Mouse (Mus musculus): ENCODE results near the gene Ankrd49.

The Ankrd49 gene

GRCm38 (mm10) chr9:14784039-14785002 is at the start of gene Ankrd49, which contains the start of gene Mre11a:
TSS of gene Ankrd49 (minus strand) at chr9:14784856.
TSS of gene Mre11a (plus strand) at chr9:14784654.
- DNase-seq = peak; percentile 94 to 96

DNA sequence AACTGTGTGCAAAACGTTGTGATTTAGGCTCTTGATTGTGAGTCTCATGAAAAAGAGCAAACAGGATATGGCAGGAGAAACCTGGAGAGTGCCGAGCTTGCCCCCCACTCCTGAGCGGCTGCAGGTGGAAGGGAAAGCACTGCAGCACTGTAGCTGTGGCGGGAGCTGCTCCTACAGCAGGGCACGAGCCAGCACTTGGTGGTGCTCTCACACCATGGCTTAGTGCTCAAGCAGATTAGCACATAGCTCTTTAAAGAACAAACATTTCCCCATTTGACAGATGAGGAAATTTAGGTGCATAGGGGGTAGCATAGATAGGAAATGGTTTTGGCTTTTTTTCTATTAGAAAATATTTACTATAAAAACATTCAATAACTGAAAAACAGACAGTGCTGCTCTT is 47.4 kb upstream of the Ankrd49 start:
- no peak for DNase-seq

- DNase-seq = peak; percentile 26 to 38
Observed at GRCm38 (mm10) chr9:14827875-14828274, 43.2 kb upstream of the Ankrd49 start.

DNA sequence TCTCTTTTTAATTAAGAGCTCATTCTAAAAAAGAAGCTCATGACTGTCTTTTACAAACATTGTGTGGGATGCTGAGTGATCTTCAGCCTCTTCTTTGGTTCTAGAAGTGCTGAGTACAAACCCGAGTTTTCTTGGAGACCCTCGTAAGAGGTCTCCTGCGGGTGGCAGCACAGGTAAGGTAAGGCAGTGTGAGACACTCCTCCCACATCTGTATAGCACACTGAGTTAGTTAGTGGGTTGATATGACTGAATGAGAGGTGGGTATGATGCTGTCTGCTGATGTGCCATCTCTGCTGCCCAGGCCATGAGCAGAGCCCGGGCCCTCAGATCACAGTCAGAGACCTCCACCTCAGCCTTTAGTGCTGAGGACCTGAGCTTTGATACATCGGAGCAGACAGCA is 40.2 kb upstream of the Ankrd49 start:
- DNase-seq = no peak

GRCm38 (mm10) chr9:14821396-14821795 is 36.7 kb upstream of the Ankrd49 start:
- DNase-seq = no peak

- no peak for DNase-seq
Observed at GRCm38 (mm10) chr9:14810111-14810510, 25.5 kb upstream of the Ankrd49 start.

- DNase-seq = no peak
Observed at GRCm38 (mm10) chr9:14806786-14807185, 22.1 kb upstream of the Ankrd49 start.

GRCm38 (mm10) chr9:14805714-14806113 is 21.1 kb upstream of the Ankrd49 start:
- DNase-seq = no peak

GRCm38 (mm10) chr9:14787356-14787755 is 2.7 kb upstream of the Ankrd49 start:
- DNase-seq = no peak

- DNase-seq = no peak
Observed at GRCm38 (mm10) chr9:14778341-14778740, 6.3 kb downstream of the Ankrd49 start.

GRCm38 (mm10) chr9:14773813-14774212 is 10.8 kb downstream of the Ankrd49 start:
- no peak for DNase-seq

DNA sequence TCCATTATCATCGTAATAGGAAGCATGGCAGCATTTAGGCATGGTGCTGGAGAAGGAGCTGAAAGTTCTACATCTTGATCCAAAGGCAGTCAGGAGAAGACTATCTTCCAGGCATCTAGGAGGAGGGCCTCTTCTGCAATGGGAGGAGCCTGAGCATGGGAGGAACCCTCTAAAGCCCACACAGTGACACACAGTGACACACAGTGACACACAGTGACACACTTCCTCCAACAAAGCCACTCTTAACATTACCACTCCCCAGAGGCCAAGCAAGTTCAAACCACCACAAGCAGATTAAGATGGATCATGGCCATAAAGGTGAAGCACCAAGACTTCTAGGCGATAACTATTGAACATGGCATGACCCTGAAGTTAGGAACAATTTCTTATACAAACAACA is 12.6 kb downstream of the Ankrd49 start:
- DNase-seq = no peak

DNA sequence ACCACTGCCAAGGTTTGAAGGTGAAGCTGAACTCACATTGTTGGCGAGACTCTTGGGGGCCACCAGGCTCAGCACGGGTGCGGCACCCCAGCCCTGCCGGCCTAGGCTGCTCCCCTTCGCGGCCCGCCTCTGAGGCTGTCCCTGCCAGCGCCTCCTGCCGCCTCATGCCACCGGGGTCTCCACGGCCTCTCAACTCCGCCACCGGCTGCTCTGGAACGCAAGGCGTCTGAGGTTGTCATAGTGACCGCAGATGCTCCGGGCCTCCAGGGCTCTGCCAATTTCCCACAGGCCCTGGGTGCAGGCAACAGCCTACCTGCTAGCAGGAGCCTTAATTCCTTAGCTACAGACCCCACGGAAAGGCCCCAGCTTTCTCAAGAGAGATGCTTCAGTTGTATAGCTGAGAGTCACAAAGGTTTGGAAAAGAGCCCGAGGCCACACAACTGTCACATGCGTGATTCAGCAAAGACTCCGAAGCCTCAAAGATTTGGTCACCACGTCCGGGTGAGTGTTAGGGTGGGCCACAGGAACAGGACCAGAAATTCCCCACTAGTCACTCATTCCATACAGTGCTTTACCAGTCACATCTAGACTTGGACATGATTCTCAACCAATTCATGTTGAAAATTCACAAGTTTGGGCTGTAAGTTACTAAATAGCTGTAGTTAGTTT is 13.7 kb downstream of the Ankrd49 start, which contains the start of gene 1700012B09Rik:
TSS of gene 1700012B09Rik (minus strand) at position 228 of the 669 bp plus-strand sequence.
- no peak for DNase-seq

DNA sequence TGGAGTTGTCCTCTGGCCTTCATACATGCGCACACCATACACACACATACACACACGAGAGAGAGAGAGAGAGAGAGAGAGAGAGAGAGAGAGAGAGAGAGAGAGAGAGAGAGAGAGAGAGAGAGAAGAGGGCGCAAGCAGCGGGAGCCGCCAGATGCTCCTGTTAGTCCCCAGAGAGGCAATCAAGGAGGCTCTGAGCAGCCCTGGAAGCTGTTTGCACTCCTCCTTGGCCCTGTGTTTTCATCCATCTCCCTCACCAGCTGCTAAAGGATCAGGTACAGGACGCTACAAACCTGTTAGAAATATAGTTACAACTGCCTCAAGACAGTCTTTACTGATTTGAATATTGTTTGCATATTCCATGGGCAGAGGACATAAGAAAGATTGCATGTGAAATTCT is 14.8 kb downstream of the Ankrd49 start:
- DNase-seq = no peak

DNA sequence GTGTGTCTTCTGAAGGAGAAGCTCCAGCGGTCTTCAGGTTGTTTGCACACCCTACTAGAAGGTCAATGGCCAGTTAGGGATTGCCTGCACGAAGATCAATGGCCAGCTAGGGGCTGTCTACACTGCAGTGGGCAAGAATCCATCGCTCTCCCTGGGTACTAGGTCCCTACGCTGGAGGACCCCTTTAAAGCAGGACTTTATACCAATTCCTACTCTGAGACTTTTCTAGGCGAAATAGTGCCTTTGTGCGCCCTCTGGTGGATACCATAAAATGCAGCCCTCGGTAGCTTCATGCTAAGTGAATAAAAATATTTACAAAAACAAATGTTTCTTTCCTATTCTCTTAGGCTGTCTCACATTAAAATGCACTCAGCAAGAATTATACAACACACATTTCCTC is 19.9 kb downstream of the Ankrd49 start:
- peak in 1 of 2 experiments; percentile 29 for DNase-seq

DNA sequence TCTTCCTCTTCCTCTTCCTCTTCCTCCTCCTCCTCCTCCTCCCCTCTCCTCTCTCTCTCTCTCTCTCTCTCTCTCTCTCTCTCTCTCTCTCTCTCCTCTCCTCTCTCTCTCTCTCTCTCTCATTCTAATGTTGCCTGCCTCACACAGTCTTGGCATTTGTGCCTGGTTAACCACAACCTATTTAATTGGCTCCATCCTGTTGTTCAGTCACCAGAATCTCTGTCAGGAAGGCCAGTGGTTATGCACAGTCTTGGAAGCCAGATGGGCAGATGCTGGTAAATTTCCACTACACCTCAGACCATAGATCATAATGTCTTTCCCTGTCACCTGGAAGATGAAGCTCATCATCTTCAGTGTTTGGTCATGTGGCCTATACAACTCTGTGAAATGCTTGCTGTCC is 25.4 kb downstream of the Ankrd49 start:
- no peak for DNase-seq

DNA sequence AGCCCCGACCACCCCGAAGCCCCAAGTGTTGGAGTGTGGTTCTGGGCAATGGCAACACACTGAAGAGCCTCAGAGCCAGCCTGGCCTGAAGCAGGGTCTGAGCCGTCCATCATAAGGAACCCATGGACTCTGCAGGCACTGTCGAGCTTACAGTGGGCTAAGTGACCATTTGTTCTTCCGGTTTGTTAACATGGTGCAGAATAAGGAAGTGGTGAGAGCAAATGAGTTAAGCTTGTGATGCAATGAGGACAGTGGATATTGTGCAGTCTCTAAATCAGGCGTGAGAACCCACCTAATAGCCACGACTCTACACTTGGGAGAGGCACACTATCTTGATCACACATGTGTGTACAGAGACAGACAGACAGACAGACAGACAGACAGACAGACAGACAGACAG is 26.1 kb downstream of the Ankrd49 start:
- DNase-seq = no peak

DNA sequence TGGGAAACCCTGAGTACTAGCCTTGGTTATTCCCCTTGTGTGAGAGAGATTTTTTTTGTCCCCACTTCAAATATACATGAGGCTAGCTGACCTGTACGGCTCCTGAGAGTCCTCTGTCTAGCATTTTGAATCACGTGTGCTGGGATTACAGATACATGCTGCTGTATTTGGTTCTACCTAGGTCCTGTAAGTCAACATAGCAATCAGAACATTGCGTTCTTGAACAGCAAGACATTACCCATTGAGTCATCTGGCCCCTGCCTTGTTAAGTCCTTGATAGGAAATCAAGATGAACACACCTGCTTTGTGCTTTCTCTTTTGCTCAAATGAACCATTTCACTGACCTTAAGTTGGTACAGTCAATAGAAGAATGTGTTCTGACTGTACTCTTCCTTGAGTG is 30.2 kb downstream of the Ankrd49 start:
- no peak for DNase-seq

GRCm38 (mm10) chr9:14753947-14754346 is 30.7 kb downstream of the Ankrd49 start:
- DNase-seq = no peak

- DNase-seq = peak; percentile 82 to 86
Observed at GRCm38 (mm10) chr9:14752001-14752522, 32.6 kb downstream of the Ankrd49 start, which contains the start of gene Fut4. TSS of gene Fut4 (minus strand) at chr9:14752393.

GRCm38 (mm10) chr9:14751503-14752000 is 33.1 kb downstream of the Ankrd49 start:
- peak in 1 of 2 experiments; percentile 15 for DNase-seq

DNA sequence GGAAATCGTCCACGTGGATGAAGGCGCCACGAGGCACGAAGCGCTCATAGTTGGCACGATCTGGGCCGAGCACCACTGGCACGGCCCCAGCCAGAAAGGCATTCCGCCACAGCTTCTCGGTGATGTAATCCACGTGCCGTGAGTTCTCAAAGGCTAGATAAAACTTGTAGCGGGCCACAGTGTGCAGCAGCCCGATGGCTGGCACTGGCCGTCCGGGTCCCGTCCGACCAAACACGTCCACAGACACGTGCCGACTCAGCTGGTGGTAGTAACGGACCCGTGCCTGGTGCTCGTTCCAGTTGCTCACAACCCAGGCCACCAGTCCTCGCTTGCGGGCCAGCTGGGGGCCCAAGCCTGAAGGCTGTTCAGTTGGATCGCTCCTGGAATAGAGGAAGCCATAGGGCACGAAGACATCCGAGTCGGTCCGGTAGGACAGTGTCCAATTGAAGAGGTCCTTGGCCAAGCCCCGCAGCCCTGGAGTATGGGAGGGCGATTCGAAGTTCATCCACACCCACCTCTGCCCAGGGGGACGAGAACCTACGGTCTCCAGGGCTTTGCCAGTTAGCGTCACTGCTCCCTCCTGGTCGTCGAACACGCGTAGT is 33.7 kb downstream of the Ankrd49 start:
- peak; percentile 22 to 41 for DNase-seq

Measured in lung, adult 18-20 months (tissue).